Mouse (Mus musculus): ENCODE data around the gene Lyl1. TPM values are rescaled to one million over a fixed set of nuclear protein-coding genes. Genes with fewer than 3 reads are reported as not detected.

Gene Lyl1
- total RNA-seq, 2 experiments from 2014 or later: 0.73 to 1.6 TPM

GRCm38 (mm10) chr8:84722530-84722849 is 21.2 kb downstream of the Lyl1 start:
- DNase-seq (ENCODE audit: low spot score): no peak

GRCm38 (mm10) chr8:84722850-84723570 is 21.8 kb downstream of the Lyl1 start, which contains the start of gene G430095P16Rik:
Gene G430095P16Rik, plus strand, starts transcription at chr8:84723007.
- peak; percentile 78 for DNase-seq (ENCODE audit: low spot score)

GRCm38 (mm10) chr8:84723571-84723900 is 22.3 kb downstream of the Lyl1 start:
- no peak for DNase-seq (ENCODE audit: low spot score)

- no peak for DNase-seq (ENCODE audit: low spot score)
Observed at GRCm38 (mm10) chr8:84724683-84725082, 23.4 kb downstream of the Lyl1 start.

- no peak for DNase-seq (ENCODE audit: low spot score)
Observed at GRCm38 (mm10) chr8:84725246-84725940, 24.1 kb downstream of the Lyl1 start.

- DNase-seq (ENCODE audit: low spot score): peak; percentile 68
Observed at GRCm38 (mm10) chr8:84725941-84726259, 24.6 kb downstream of the Lyl1 start.

- DNase-seq (ENCODE audit: low spot score): no peak
Observed at GRCm38 (mm10) chr8:84728474-84728873, 27.2 kb downstream of the Lyl1 start.

GRCm38 (mm10) chr8:84729921-84730362 is 28.7 kb downstream of the Lyl1 start:
- DNase-seq (ENCODE audit: low spot score): no peak

GRCm38 (mm10) chr8:84730541-84731370 is 29.5 kb downstream of the Lyl1 start:
- peak; percentile 62 for DNase-seq (ENCODE audit: low spot score)

GRCm38 (mm10) chr8:84731371-84732177 is 30.3 kb downstream of the Lyl1 start:
- no peak for DNase-seq (ENCODE audit: low spot score)

GRCm38 (mm10) chr8:84732545-84732944 is 31.3 kb downstream of the Lyl1 start:
- no peak for DNase-seq (ENCODE audit: low spot score)

GRCm38 (mm10) chr8:84732996-84733395 is 31.7 kb downstream of the Lyl1 start:
- no peak for DNase-seq (ENCODE audit: low spot score)

GRCm38 (mm10) chr8:84733959-84734358 is 32.7 kb downstream of the Lyl1 start:
- no peak for DNase-seq (ENCODE audit: low spot score)

GRCm38 (mm10) chr8:84734680-84735079 is 33.4 kb downstream of the Lyl1 start:
- no peak for DNase-seq (ENCODE audit: low spot score)

- peak; percentile 78 for DNase-seq (ENCODE audit: low spot score)
Observed at GRCm38 (mm10) chr8:84735597-84735996, 34.3 kb downstream of the Lyl1 start.

- no peak for DNase-seq (ENCODE audit: low spot score)
Observed at GRCm38 (mm10) chr8:84736521-84736920, 35.3 kb downstream of the Lyl1 start.

- DNase-seq (ENCODE audit: low spot score): peak; percentile 84
Observed at GRCm38 (mm10) chr8:84737608-84738007, 36.4 kb downstream of the Lyl1 start.

GRCm38 (mm10) chr8:84738266-84738665 is 37.0 kb downstream of the Lyl1 start:
- no peak for DNase-seq (ENCODE audit: low spot score)

GRCm38 (mm10) chr8:84738715-84739400 is 37.6 kb downstream of the Lyl1 start:
- no peak for DNase-seq (ENCODE audit: low spot score)

- DNase-seq (ENCODE audit: low spot score): no peak
Observed at GRCm38 (mm10) chr8:84739401-84739742, 38.1 kb downstream of the Lyl1 start.

Data from gastrocnemius, adult 18-20 months (tissue).